Comparison of ENCODE assay signal across 16 mouse cellular contexts in genomic region chr2:154379103-154379502, GRCm38 (mm10). TPM values are rescaled to one million over a fixed set of nuclear protein-coding genes. Genes with fewer than 3 reads are reported as not detected.
DNase-seq lines count a peak whose midpoint lies in the region; ATAC-seq and TF ChIP-seq lines count a peak whose summit lies in the region.
"Had no signal": no experiment of that assay in that cellular context is flagged by ENCODE, and none has a peak within 500 bp of the region (broad histone marks: within the 10 kb centered on the region; RNA-seq: fewer than 3 reads in every experiment).

No protein-coding gene starts in this region.

- no peaks in the 10 kb centered on the region for H3K79me2 ChIP-seq in C2C12 (ENCODE audit: control insufficient read depth, insufficient read depth)

- TF ChIP-seq EP300 in stomach, postnatal 0 days (optimal IDR thresholded peaks at IDR 0.05): no peak

- H3K4me3 ChIP-seq in C2C12 (ENCODE audit: insufficient read depth, poor library complexity, severe bottlenecking): no peak overlapping the region
- no peak overlapping the region for H3K4me3 ChIP-seq in stomach, postnatal 0 days (ENCODE audit: low read depth, low read length)
- H3K4me3 ChIP-seq in midbrain, postnatal 0 days (ENCODE audit: low read depth, low read length): no peak overlapping the region
- H3K4me3 ChIP-seq: embryonic facial prominence, embryonic 12.5 days; heart, embryonic 15.5 days had no signal

- ATAC-seq in stomach, postnatal 0 days (ENCODE audit: low FRiP score, low TSS enrichment): no peak
- no peak for ATAC-seq in midbrain, postnatal 0 days (ENCODE audit: low FRiP score)

- H3K27ac ChIP-seq in stomach, postnatal 0 days (replicated peaks): no peak overlapping the region
- no peak overlapping the region for H3K27ac ChIP-seq in midbrain, postnatal 0 days (ENCODE audit: low read depth, low read length)
- H3K27ac ChIP-seq: embryonic facial prominence, embryonic 12.5 days; heart, embryonic 15.5 days; liver, embryonic 14.5 days; macrophage had no signal

- no peak overlapping the region for H3ac ChIP-seq in C2C12 (ENCODE audit: control insufficient read depth, insufficient read length, low read depth)

- TF ChIP-seq CTCF in C2C12 (IDR thresholded peaks at IDR 0.05; ENCODE audit: control insufficient read depth, insufficient read depth, insufficient read length): no peak
- TF ChIP-seq CTCF in stomach, postnatal 0 days (IDR thresholded peaks at IDR 0.05; ENCODE audit: low read depth): no peak
- no peak for TF ChIP-seq CTCF in midbrain, postnatal 0 days (IDR thresholded peaks at IDR 0.05)

- H3K79me3 ChIP-seq in C2C12 (ENCODE audit: low read depth): no peaks in the 10 kb centered on the region

- H3K27me3 ChIP-seq in C2C12 (ENCODE audit: control insufficient read depth, insufficient read depth, insufficient read length): no peaks in the 10 kb centered on the region
- H3K27me3 ChIP-seq in stomach, postnatal 0 days (ENCODE audit: control insufficient read depth, insufficient read depth, low read length): no peaks in the 10 kb centered on the region
- no peaks in the 10 kb centered on the region for H3K27me3 ChIP-seq in midbrain, postnatal 0 days (ENCODE audit: insufficient read depth, low read length)
- H3K27me3 ChIP-seq: embryonic facial prominence, embryonic 12.5 days; heart, embryonic 15.5 days had no signal

- intact Hi-C loops in left cerebral cortex, postnatal 25 days (cut with DNase I): loop anchor here (1.0 kb wide), 5 partner anchors 146 to 205 kb away; no protein-coding TSS in a partner anchor

- H3K36me3 ChIP-seq in C2C12 (ENCODE audit: control insufficient read depth, insufficient read depth): peaks cover 5% of the 10 kb centered on the region
- H3K36me3 ChIP-seq in stomach, postnatal 0 days (ENCODE audit: control insufficient read depth, insufficient read depth, low read length): no peaks in the 10 kb centered on the region
- H3K36me3 ChIP-seq in midbrain, postnatal 0 days (ENCODE audit: insufficient read depth, low read length): peaks cover 20% of the 10 kb centered on the region; the same call in 1 of the 2 replicates
- H3K36me3 ChIP-seq: embryonic facial prominence, embryonic 12.5 days; G1E had no signal

- no peaks in the 10 kb centered on the region for H3K9me3 ChIP-seq in stomach, postnatal 0 days (ENCODE audit: control insufficient read depth, low read length)
- no peaks in the 10 kb centered on the region for H3K9me3 ChIP-seq in midbrain, postnatal 0 days (ENCODE audit: low read length)
- H3K9me3 ChIP-seq: embryonic facial prominence, embryonic 12.5 days; G1E; heart, embryonic 15.5 days had no signal

- H3K4me1 ChIP-seq in stomach, postnatal 0 days (replicated peaks; ENCODE audit: control insufficient read depth, insufficient read depth): no peaks in the 10 kb centered on the region
- no peaks in the 10 kb centered on the region for H3K4me1 ChIP-seq in midbrain, postnatal 0 days (ENCODE audit: insufficient read depth, low read length)
- H3K4me1 ChIP-seq: embryonic facial prominence, embryonic 12.5 days had no signal

- peak; percentile 96 for DNase-seq in brain, adult 2 months (ENCODE audit: low read depth, low spot score)
- peak; percentile 81 for DNase-seq in layer of hippocampus, adult 9-10 months (ENCODE audit: low spot score)
- peak; percentile 86 to 98 for DNase-seq in left cerebral cortex, postnatal 25 days (ENCODE audit: low spot score in 2 of 2)
- no peak for DNase-seq in kidney, postnatal 4 days
- DNase-seq in stomach, postnatal 0 days (ENCODE audit: low spot score): no peak
- DNase-seq in adrenal gland, postnatal 10 days: no peak
- DNase-seq in midbrain, postnatal 0 days (ENCODE audit: low spot score): no peak
- DNase-seq: cerebellum, adult 2 months; kidney, postnatal 14 days; thymus, postnatal 4 days had no signal

- no peak overlapping the region for H3K9ac ChIP-seq in stomach, postnatal 0 days (ENCODE audit: low read length)
- H3K9ac ChIP-seq in midbrain, postnatal 0 days (replicated peaks; ENCODE audit: low read length, poor library complexity, severe bottlenecking): no peak overlapping the region
- H3K9ac ChIP-seq: embryonic facial prominence, embryonic 12.5 days; heart, embryonic 15.5 days; liver, embryonic 14.5 days had no signal

- WGBS in stomach, postnatal 0 days: 88% methylated on average over 7 of the region's 7 CpGs
- 84% methylated on average over 7 of the region's 7 CpGs for WGBS in midbrain, postnatal 0 days

- H3K4me2 ChIP-seq in stomach, postnatal 0 days (replicated peaks; ENCODE audit: low read depth): no peak overlapping the region
- no peak overlapping the region for H3K4me2 ChIP-seq in midbrain, postnatal 0 days (ENCODE audit: low read depth, low read length, poor library complexity, severe bottlenecking)
- H3K4me2 ChIP-seq: embryonic facial prominence, embryonic 12.5 days; heart, embryonic 15.5 days had no signal

TF ChIP-seq in C2C12, 6 proteins besides CTCF, POLR2A, EP300 and RAD21:
- TF ChIP-seq MYOG (IDR thresholded peaks at IDR 0.05; ENCODE audit: control insufficient read depth, extremely low read depth, insufficient read length) (no peak), MAX (IDR thresholded peaks at IDR 0.05) (peak; percentile 30)

RNA-seq across cellular contexts. Expression of gene Cdk5rap1, which starts 6.3 kb away (rescaled TPM):
- polyA plus RNA-seq in C2C12 (2012; fragmentation: generic; extraction: Trizol): 9.8 TPM
- 10 to 100 TPM; 11.4 to 17.4 TPM for total RNA-seq in left cerebral cortex, postnatal 25 days (2021)
- polyA plus RNA-seq in stomach, postnatal 0 days (2015; fragmentation: Nextera tagmentation; extraction: Ambion mirVana): 6.2 and 25.9 TPM in 2 replicates
- total RNA-seq in adrenal gland, postnatal 10 days (2021): 10 to 100 TPM; 14.4 to 19.7 TPM
- total RNA-seq in midbrain, postnatal 0 days (2014; rRNA removed): 10.8 and 12.4 TPM in 2 replicates
- 5.4 and 6.2 TPM in 2 replicates for polyA plus RNA-seq in midbrain, postnatal 0 days (2015; fragmentation: Nextera tagmentation; extraction: Ambion mirVana)

RNA-seq across cellular contexts. Expression of gene Snta1, which starts 28.8 kb away (rescaled TPM):
- polyA plus RNA-seq in C2C12 (2012; fragmentation: generic; extraction: Trizol): 28.5 TPM
- total RNA-seq in left cerebral cortex, postnatal 25 days (2021): 10 to 100 TPM; 30.7 to 35.7 TPM
- polyA plus RNA-seq in stomach, postnatal 0 days (2015; fragmentation: Nextera tagmentation; extraction: Ambion mirVana): 6.7 and 7.2 TPM in 2 replicates
- 10 to 100 TPM; 29.0 to 31.9 TPM for total RNA-seq in adrenal gland, postnatal 10 days (2021)
- 28.0 and 32.0 TPM in 2 replicates for total RNA-seq in midbrain, postnatal 0 days (2014; rRNA removed)
- polyA plus RNA-seq in midbrain, postnatal 0 days (2015; fragmentation: Nextera tagmentation; extraction: Ambion mirVana): 15.4 and 15.8 TPM in 2 replicates
- total RNA-seq: G1E had no signal
- polyA plus RNA-seq: G1E had no signal

RNA-seq across cellular contexts. Expression of gene Cbfa2t2, which starts 57.2 kb away (rescaled TPM):
- 8.5 TPM for polyA plus RNA-seq in C2C12 (2012; fragmentation: generic; extraction: Trizol)
- 10 to 100 TPM; 54.6 to 57.5 TPM for total RNA-seq in left cerebral cortex, postnatal 25 days (2021)
- 10.3 and 10.4 TPM in 2 replicates for polyA plus RNA-seq in stomach, postnatal 0 days (2015; fragmentation: Nextera tagmentation; extraction: Ambion mirVana)
- 10 to 100 TPM; 23.9 to 35.6 TPM for total RNA-seq in adrenal gland, postnatal 10 days (2021)
- 53.2 and 57.8 TPM in 2 replicates for total RNA-seq in midbrain, postnatal 0 days (2014; rRNA removed)
- polyA plus RNA-seq in midbrain, postnatal 0 days (2015; fragmentation: Nextera tagmentation; extraction: Ambion mirVana): 30.0 and 31.3 TPM in 2 replicates

Comparison
In these comparisons a context has a peak if more than half of its experiments do, and no peak if none do; other contexts are left out.
1. DNase-seq: peak in brain, adult 2 months (single experiment), layer of hippocampus, adult 9-10 months (single experiment) and left cerebral cortex, postnatal 25 days (2 of 2); none in kidney, postnatal 4 days (0 of 2), stomach, postnatal 0 days (single experiment), adrenal gland, postnatal 10 days (single experiment) and midbrain, postnatal 0 days (single experiment).